Comparison of ENCODE assay signal across 39 mouse cellular contexts in genomic region chr1:163055629-163056028, GRCm38 (mm10). TPM values are rescaled to one million over a fixed set of nuclear protein-coding genes. Genes with fewer than 3 reads are reported as not detected.
A peak's percentile ranks its signal among the peaks of the same experiment; 100 is the strongest.
DNase-seq lines count a peak whose midpoint lies in the region; ATAC-seq and TF ChIP-seq lines count a peak whose summit lies in the region.
"Had no signal": no experiment of that assay in that cellular context is flagged by ENCODE, and none has a peak within 500 bp of the region (broad histone marks: within the 10 kb centered on the region; RNA-seq: fewer than 3 reads in every experiment).

No protein-coding gene starts in this region.

- no peak overlapping the region for H3K4me2 ChIP-seq in forebrain, embryonic 16.5 days (ENCODE audit: low read length)
- no peak overlapping the region for H3K4me2 ChIP-seq in forebrain, embryonic 11.5 days (ENCODE audit: low read depth, low read length, severe bottlenecking)
- H3K4me2 ChIP-seq in lung, postnatal 0 days (replicated peaks; ENCODE audit: low read depth, low read length): no peak overlapping the region
- H3K4me2 ChIP-seq: embryonic facial prominence, embryonic 13.5 days; forebrain, embryonic 13.5 days; heart, embryonic 12.5 days; hindbrain, embryonic 15.5 days; kidney, embryonic 15.5 days; limb, embryonic 15.5 days; liver, embryonic 13.5 days; midbrain, embryonic 12.5 days; neural tube, embryonic 13.5 days had no signal

- TF ChIP-seq CTCF in lung, postnatal 0 days (IDR thresholded peaks at IDR 0.05): no peak

- H3K9ac ChIP-seq in forebrain, embryonic 16.5 days (replicated peaks; ENCODE audit: low read depth, low read length): no peak overlapping the region
- no peak overlapping the region for H3K9ac ChIP-seq in forebrain, embryonic 11.5 days (ENCODE audit: low read length)
- no peak overlapping the region for H3K9ac ChIP-seq in lung, postnatal 0 days (replicated peaks; ENCODE audit: low read depth)
- H3K9ac ChIP-seq: embryonic facial prominence, embryonic 13.5 days; forebrain, embryonic 13.5 days; heart, embryonic 12.5 days; hindbrain, embryonic 15.5 days; kidney, embryonic 15.5 days; limb, embryonic 15.5 days; liver, embryonic 13.5 days; midbrain, embryonic 12.5 days; neural tube, embryonic 13.5 days had no signal

- H3K4me3 ChIP-seq in forebrain, embryonic 16.5 days (replicated peaks; ENCODE audit: low read length): no peak overlapping the region
- no peak overlapping the region for H3K4me3 ChIP-seq in forebrain, embryonic 11.5 days (ENCODE audit: low read depth, low read length)
- no peak overlapping the region for H3K4me3 ChIP-seq in heart, embryonic 10.5 days
- no peak overlapping the region for H3K4me3 ChIP-seq in lung, postnatal 0 days (ENCODE audit: low read depth, low read length)
- H3K4me3 ChIP-seq: embryonic facial prominence, embryonic 13.5 days; erythroblast, embryonic 14.5 days; forebrain, embryonic 13.5 days; gastrocnemius, adult 2 months; heart, embryonic 12.5 days; hindbrain, embryonic 10.5 days; hindbrain, embryonic 15.5 days; kidney, embryonic 15.5 days; layer of hippocampus, adult 2 months; limb, embryonic 15.5 days; liver, embryonic 13.5 days; megakaryocyte, embryonic 14.5 days; midbrain, embryonic 12.5 days; neural tube, embryonic 13.5 days had no signal

- no peak overlapping the region for H3K27ac ChIP-seq in forebrain, embryonic 16.5 days (ENCODE audit: low read length)
- no peak overlapping the region for H3K27ac ChIP-seq in forebrain, embryonic 11.5 days (ENCODE audit: low read depth, low read length)
- no peak overlapping the region for H3K27ac ChIP-seq in heart, embryonic 10.5 days
- H3K27ac ChIP-seq in lung, postnatal 0 days (ENCODE audit: low read length): peak overlapping the region; percentile 64; the same call in 1 of the 2 replicates
- H3K27ac ChIP-seq: embryonic facial prominence, embryonic 13.5 days; forebrain, embryonic 13.5 days; gastrocnemius, adult 2 months; hindbrain, embryonic 10.5 days; hindbrain, embryonic 15.5 days; kidney, embryonic 15.5 days; layer of hippocampus, adult 2 months; limb, embryonic 15.5 days; liver, embryonic 13.5 days; midbrain, embryonic 12.5 days; neural tube, embryonic 13.5 days; stomach, postnatal 0 days had no signal

- DNase-seq in forebrain, embryonic 11.5 days (ENCODE audit: low spot score): no peak
- peak; percentile 8 to 23 for DNase-seq in heart, postnatal 10 days
- DNase-seq in heart, embryonic 10.5 days (ENCODE audit: low spot score): no peak
- DNase-seq in lung, postnatal 0 days (ENCODE audit: low spot score): peak; percentile 89
- DNase-seq in lung, postnatal 4 days: peak; percentile 21 to 34
- DNase-seq in layer of hippocampus, postnatal 14 days (ENCODE audit: low spot score in 2 of 2): no peak
- DNase-seq: adrenal gland, postnatal 10 days; cerebellum, adult 9-10 months; cerebellum, postnatal 36 days; embryo, embryonic 11 days; gastrocnemius, adult 2 months; gastrocnemius, postnatal 36 days; kidney, adult 11 months; kidney, postnatal 25 days; liver, embryonic 13.5 days; right cerebral cortex, postnatal 4 days; thymus, adult 18-20 months; thymus, postnatal 36 days had no signal

- no peaks in the 10 kb centered on the region for H3K36me3 ChIP-seq in forebrain, embryonic 16.5 days (ENCODE audit: control insufficient read depth, insufficient read depth)
- no peaks in the 10 kb centered on the region for H3K36me3 ChIP-seq in forebrain, embryonic 11.5 days (ENCODE audit: control insufficient read depth, insufficient read depth, low read length)
- no peaks in the 10 kb centered on the region for H3K36me3 ChIP-seq in heart, embryonic 10.5 days
- H3K36me3 ChIP-seq in lung, postnatal 0 days (ENCODE audit: insufficient read depth, low read length): no peaks in the 10 kb centered on the region
- H3K36me3 ChIP-seq: embryonic facial prominence, embryonic 13.5 days; G1E; heart, embryonic 12.5 days; hindbrain, embryonic 10.5 days; hindbrain, embryonic 15.5 days; kidney, embryonic 15.5 days; limb, embryonic 15.5 days; liver, embryonic 13.5 days; midbrain, embryonic 12.5 days; neural tube, embryonic 13.5 days had no signal

- TF ChIP-seq EP300 in lung, postnatal 0 days (IDR thresholded peaks at IDR 0.05): peak; percentile 71

- H3K4me1 ChIP-seq in forebrain, embryonic 16.5 days (replicated peaks; ENCODE audit: control insufficient read depth, insufficient read depth, low read length): no peaks in the 10 kb centered on the region
- H3K4me1 ChIP-seq in forebrain, embryonic 11.5 days (replicated peaks; ENCODE audit: control insufficient read depth, insufficient read depth, low read length): no peaks in the 10 kb centered on the region
- H3K4me1 ChIP-seq in heart, embryonic 10.5 days: no peaks in the 10 kb centered on the region
- H3K4me1 ChIP-seq in lung, postnatal 0 days (ENCODE audit: insufficient read depth, low read depth, low read length): no peaks in the 10 kb centered on the region
- H3K4me1 ChIP-seq: embryonic facial prominence, embryonic 13.5 days; forebrain, embryonic 13.5 days; heart, embryonic 12.5 days; hindbrain, embryonic 10.5 days; hindbrain, embryonic 15.5 days; kidney, embryonic 15.5 days; limb, embryonic 15.5 days; liver, embryonic 13.5 days; megakaryocyte, embryonic 14.5 days; midbrain, embryonic 12.5 days; neural tube, embryonic 13.5 days had no signal

- intact Hi-C loops in heart, postnatal 10 days (cut with DNase I): loop anchor here (5.0 kb wide), 2 partner anchors 158 to 243 kb away; partner anchors contain the start of genes Fmo2 and Fmo4

- ATAC-seq in forebrain, embryonic 16.5 days: 0 out of 2 replicates have a peak, but pooled peaks have one; percentile 26
- no peak for ATAC-seq in forebrain, embryonic 11.5 days (replicated peaks; ENCODE audit: low FRiP score)
- ATAC-seq in lung, postnatal 0 days: peak; percentile 88
- ATAC-seq: forebrain, embryonic 13.5 days; inflammation-experienced regulatory T-cells, adult 6 months had no signal

- H3K27me3 ChIP-seq in forebrain, embryonic 16.5 days (replicated peaks; ENCODE audit: control insufficient read depth, insufficient read depth, low read length): no peaks in the 10 kb centered on the region
- no peaks in the 10 kb centered on the region for H3K27me3 ChIP-seq in forebrain, embryonic 11.5 days (ENCODE audit: control insufficient read depth, insufficient read depth, low read length)
- H3K27me3 ChIP-seq in heart, embryonic 10.5 days (ENCODE audit: insufficient read depth, poor library complexity, severe bottlenecking): no peaks in the 10 kb centered on the region
- no peaks in the 10 kb centered on the region for H3K27me3 ChIP-seq in lung, postnatal 0 days (replicated peaks; ENCODE audit: insufficient read depth, low read length)
- H3K27me3 ChIP-seq: embryonic facial prominence, embryonic 13.5 days; forebrain, embryonic 13.5 days; heart, embryonic 12.5 days; hindbrain, embryonic 15.5 days; kidney, embryonic 15.5 days; limb, embryonic 15.5 days; liver, embryonic 13.5 days; megakaryocyte, embryonic 14.5 days; midbrain, embryonic 12.5 days; neural tube, embryonic 13.5 days had no signal

- no peaks in the 10 kb centered on the region for H3K9me3 ChIP-seq in forebrain, embryonic 16.5 days (ENCODE audit: control insufficient read depth, low read length)
- H3K9me3 ChIP-seq in forebrain, embryonic 11.5 days (ENCODE audit: control insufficient read depth, low read length): no peaks in the 10 kb centered on the region
- H3K9me3 ChIP-seq in heart, embryonic 10.5 days: no peaks in the 10 kb centered on the region
- H3K9me3 ChIP-seq in lung, postnatal 0 days (ENCODE audit: low read length): no peaks in the 10 kb centered on the region
- H3K9me3 ChIP-seq: embryonic facial prominence, embryonic 13.5 days; forebrain, embryonic 13.5 days; G1E; heart, embryonic 12.5 days; hindbrain, embryonic 10.5 days; hindbrain, embryonic 15.5 days; kidney, embryonic 15.5 days; limb, embryonic 15.5 days; liver, embryonic 13.5 days; midbrain, embryonic 12.5 days; neural tube, embryonic 13.5 days had no signal

RNA-seq across cellular contexts. Expression of gene Mroh9, which starts 29.8 kb away (rescaled TPM):
- not detected in 2 replicates for polyA plus RNA-seq in forebrain, embryonic 16.5 days (2015; fragmentation: Nextera tagmentation; extraction: Ambion mirVana)
- polyA plus RNA-seq in forebrain, embryonic 11.5 days (2014; fragmentation: Nextera tagmentation; extraction: Ambion mirVana): not detected in 2 replicates
- total RNA-seq in heart, postnatal 10 days (2021): not detected
- polyA plus RNA-seq in heart, embryonic 10.5 days (2016; fragmentation: Nextera tagmentation; extraction: Ambion mirVana): not detected in 2 replicates
- not detected in 2 replicates for polyA plus RNA-seq in lung, postnatal 0 days (2015; fragmentation: Nextera tagmentation; extraction: Ambion mirVana)
- not detected for total RNA-seq in layer of hippocampus, postnatal 14 days (2021)
- total RNA-seq: adrenal gland, postnatal 10 days; G1E; gastrocnemius, adult 2 months; gastrocnemius, postnatal 36 days; layer of hippocampus, adult 2 months; layer of hippocampus, postnatal 25 days; left cerebral cortex, adult 8-10 months; left cerebral cortex, postnatal 36 days had no signal
- polyA plus RNA-seq: embryonic facial prominence, embryonic 13.5 days; erythroblast, embryonic 14.5 days; forebrain, embryonic 13.5 days; G1E; heart, embryonic 12.5 days; heart, postnatal 0 days; hindbrain, embryonic 10.5 days; hindbrain, embryonic 15.5 days; inflammation-experienced regulatory T-cells, adult 6 months; kidney, embryonic 15.5 days; limb, embryonic 15.5 days; liver, embryonic 13.5 days; midbrain, embryonic 12.5 days; neural tube, embryonic 13.5 days; spleen, adult 2 months; stomach, postnatal 0 days had no signal

Comparison
In these comparisons a context has a peak if more than half of its experiments do, and no peak if none do; other contexts are left out.
1. DNase-seq: peak in heart, postnatal 10 days (2 of 2), lung, postnatal 0 days (single experiment) and lung, postnatal 4 days (2 of 2); none in forebrain, embryonic 11.5 days (single experiment), heart, embryonic 10.5 days (single experiment) and layer of hippocampus, postnatal 14 days (0 of 2).